Mouse (Mus musculus): ENCODE data around the gene Ndufs2. TPM values are rescaled to one million over a fixed set of nuclear protein-coding genes. Genes with fewer than 3 reads are reported as not detected.
"Not testable (repeated sequence)": the region's sequence is repeated elsewhere in the genome, so short reads cannot be mapped to it uniquely, and the experiment has no call there.

The Ndufs2 gene
- polyA plus RNA-seq, 1 experiment from 2014 or later, result 217 TPM

DNA sequence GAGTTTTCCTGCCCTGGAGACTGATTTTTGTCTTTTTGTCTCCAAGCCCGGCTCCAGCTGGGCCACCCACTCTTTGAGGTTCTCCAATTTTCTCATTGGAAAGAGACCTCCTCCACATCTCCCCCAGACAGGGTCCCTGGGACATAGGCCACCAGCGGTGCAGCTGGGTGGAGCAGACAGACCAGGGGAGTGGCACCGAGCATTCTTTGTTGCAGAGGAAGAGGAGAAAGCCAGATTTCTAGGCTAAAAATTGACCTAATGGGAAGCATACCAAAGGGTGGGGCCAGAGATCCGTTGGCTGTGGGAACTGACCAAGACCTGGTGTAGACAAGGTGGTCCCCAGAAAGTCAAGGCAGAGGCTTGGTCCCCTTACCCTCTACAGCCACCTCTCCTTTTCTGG, 3.3 kb downstream of the Ndufs2 start:
- Histone ChIP-seq H3K9ac (no peak overlapping the region), H3K27ac (peak overlapping the region; percentile 94), H3K4me3 (peak overlapping the region; percentile 63), H3K4me1 (peaks cover 68% of the 10 kb centered on the region), H3K27me3 (no peaks in the 10 kb centered on the region), H3K9me3 (no peaks in the 10 kb centered on the region), H3K4me2 (peak overlapping the region; percentile 58), H3K36me3 (peaks cover 17% of the 10 kb centered on the region)
- WGBS, result 29% methylated on average over 4 of the region's 4 CpGs
- ATAC-seq (ENCODE audit: insufficient number of reproducible peaks, low FRiP score, low TSS enrichment, low read depth), result no peak

DNA sequence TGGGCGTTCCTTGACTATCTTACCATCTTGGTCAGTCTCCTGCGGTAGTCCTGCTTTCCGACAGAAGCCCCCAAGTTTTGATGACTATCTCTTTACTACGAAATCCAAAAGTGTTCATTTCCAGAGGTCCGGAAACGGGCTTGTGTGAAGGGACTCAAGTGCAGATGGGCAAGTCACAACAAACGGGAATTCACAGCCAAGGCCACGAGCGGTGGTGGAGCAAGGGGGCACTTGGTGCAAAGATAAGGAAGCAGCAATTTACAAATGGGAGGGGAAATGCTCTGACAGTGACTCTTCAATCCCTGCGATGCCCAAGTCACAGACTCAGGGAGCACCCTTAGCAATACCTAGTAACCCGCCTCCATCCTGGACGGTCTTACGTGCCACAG, 3.7 kb downstream of the Ndufs2 start:
- H3K4me3 ChIP-seq, result peak overlapping the region; percentile 63
- 0 out of 2 replicates have a peak overlapping the region, but pooled peaks have one; percentile 14 for H3K9ac ChIP-seq
- ATAC-seq (ENCODE audit: insufficient number of reproducible peaks, low FRiP score, low TSS enrichment, low read depth), result no peak
- peaks cover 64% of the 10 kb centered on the region for H3K4me1 ChIP-seq
- H3K36me3 ChIP-seq, result peaks cover 22% of the 10 kb centered on the region
- peak overlapping the region; percentile 94 for H3K27ac ChIP-seq
- peak overlapping the region; percentile 58 for H3K4me2 ChIP-seq
- H3K27me3 ChIP-seq, result no peaks in the 10 kb centered on the region
- H3K9me3 ChIP-seq, result no peaks in the 10 kb centered on the region
- WGBS, result 10% methylated on average over 13 of the region's 13 CpGs

DNA sequence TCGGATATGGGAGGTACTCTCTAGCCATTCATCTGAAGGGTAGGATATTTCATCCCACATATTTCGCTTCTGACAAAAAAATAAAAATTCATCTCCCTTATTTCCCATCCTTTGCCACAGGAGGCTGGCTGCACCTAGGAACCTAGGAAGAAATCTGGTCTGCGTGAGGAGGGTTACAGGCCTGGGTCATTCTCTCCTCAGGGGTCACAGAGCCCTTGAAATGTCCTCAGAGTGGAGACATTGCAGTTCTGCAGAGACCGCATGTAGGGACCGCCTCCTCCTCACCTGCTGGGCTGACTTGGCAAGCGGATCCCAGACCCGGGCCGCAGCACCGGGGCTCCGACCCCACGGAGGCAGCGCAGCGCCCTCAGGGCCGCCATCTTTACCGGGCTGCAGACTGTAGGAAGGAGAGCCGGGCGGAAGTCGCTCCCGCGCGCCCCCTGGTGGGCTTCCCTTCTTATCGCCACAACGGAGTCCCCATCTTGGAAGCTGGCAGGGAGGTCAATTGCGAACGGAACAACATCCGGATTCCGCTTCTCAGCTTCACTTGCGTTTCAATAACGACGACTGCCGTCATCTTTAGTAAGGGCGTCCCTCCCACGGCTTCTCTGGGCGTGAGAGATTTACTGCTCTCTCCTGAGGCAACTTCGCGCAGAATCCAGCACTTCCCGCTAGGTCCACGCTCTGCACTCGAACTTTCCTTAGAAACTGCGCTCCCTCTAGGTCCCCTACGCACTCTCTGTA, 4.3 kb downstream of the Ndufs2 start:
- H3K4me1 ChIP-seq, result peaks cover 58% of the 10 kb centered on the region
- peak; percentile 90 for ATAC-seq (ENCODE audit: insufficient number of reproducible peaks, low FRiP score, low TSS enrichment, low read depth)

DNA sequence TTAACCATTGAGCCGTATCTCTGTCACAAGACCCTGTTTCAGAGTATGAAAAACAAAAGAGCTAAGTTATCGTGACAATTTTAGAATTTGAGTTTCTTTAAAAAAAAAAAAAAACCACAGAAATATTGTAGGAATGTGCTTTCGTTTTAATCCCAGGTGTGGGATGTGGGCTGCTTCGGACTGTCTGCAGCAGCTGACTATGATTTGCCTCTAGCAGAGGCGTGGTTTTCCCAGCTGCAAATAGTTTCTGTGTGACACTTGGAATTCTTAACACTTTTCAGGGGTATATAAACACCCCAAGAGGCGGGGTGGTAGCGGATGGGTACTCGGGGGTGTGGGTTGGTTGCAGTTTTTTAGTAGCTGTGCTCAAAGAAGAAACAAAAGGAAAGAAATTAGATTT, 5.8 kb downstream of the Ndufs2 start:
- Histone ChIP-seq H3K27me3 (no peaks in the 10 kb centered on the region), H3K36me3 (peaks cover 42% of the 10 kb centered on the region), H3K4me2 (0 out of 2 replicates have a peak overlapping the region, but pooled peaks have one; percentile 72), H3K27ac (no peak overlapping the region), H3K9me3 (no peaks in the 10 kb centered on the region), H3K4me1 (peaks cover 43% of the 10 kb centered on the region), H3K4me3 (no peak overlapping the region), H3K9ac (no peak overlapping the region)
- 67% methylated on average over 8 of the region's 8 CpGs for WGBS
- ATAC-seq (ENCODE audit: insufficient number of reproducible peaks, low FRiP score, low TSS enrichment, low read depth), result no peak

More for the DNA sequence above, 4.3 kb downstream of the Ndufs2 start:
- Histone ChIP-seq H3K9ac (peak overlapping the region; percentile 64), H3K27me3 (no peaks in the 10 kb centered on the region), H3K9me3 (no peaks in the 10 kb centered on the region), H3K4me3 (peak overlapping the region; percentile 63), H3K4me2 (peak overlapping the region; percentile 72), H3K36me3 (peaks cover 28% of the 10 kb centered on the region), H3K27ac (peak overlapping the region; percentile 94)
- under 1% methylated on average over 41 of the region's 41 CpGs for WGBS

DNA sequence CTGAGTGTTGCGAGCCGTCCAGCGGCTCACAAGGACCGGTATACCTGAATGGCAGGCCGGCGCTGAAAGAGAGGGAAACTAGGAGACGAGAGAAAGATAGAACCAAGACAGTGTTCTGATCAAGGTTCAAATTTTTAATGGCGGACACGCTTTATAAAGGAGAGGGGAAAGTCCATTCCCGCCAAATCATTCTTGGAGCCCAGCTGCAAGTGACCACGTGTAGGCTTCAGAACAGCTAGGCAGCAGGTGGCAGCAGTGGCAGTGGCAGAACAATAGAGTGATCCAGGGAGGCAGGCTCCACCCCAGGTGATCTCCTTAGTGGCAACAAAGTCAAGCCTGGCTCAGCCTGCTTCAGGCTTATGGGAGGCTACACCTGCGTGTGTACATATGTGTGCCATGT, 9.2 kb downstream of the Ndufs2 start:
- H3K4me3 ChIP-seq; H3K4me2 ChIP-seq; H3K27me3 ChIP-seq; H3K9me3 ChIP-seq; H3K27ac ChIP-seq; H3K9ac ChIP-seq; ATAC-seq (ENCODE audit: insufficient number of reproducible peaks, low FRiP score, low TSS enrichment, low read depth): not testable (repeated sequence)
- Histone ChIP-seq H3K36me3 (peaks cover 75% of the 10 kb centered on the region), H3K4me1 (peaks cover 13% of the 10 kb centered on the region)
- 84% methylated on average over 12 of the region's 12 CpGs for WGBS

DNA sequence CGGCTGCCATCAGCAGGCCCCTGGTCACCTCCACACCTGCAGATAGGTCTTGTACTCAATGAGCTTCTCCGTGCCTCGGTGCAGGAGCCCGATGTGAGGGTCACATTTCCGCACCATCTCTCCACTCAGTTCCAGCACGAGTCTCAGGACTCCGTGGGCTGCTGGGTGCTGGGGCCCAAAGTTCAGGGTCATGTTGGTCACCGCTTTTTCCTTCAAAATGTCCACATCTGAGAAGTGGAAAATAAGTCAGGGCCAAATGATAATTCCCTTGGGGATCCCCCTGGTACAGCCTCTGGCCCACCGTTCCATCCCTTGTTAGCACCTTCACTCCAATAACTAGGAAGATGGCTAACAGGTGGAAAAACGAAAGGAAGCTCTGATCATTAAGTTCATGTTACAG, 10.3 kb downstream of the Ndufs2 start:
- Histone ChIP-seq H3K9ac (no peak overlapping the region), H3K4me3 (no peak overlapping the region), H3K27me3 (no peaks in the 10 kb centered on the region), H3K9me3 (no peaks in the 10 kb centered on the region), H3K4me1 (peaks cover 8% of the 10 kb centered on the region), H3K36me3 (peaks cover 85% of the 10 kb centered on the region), H3K4me2 (no peak overlapping the region), H3K27ac (no peak overlapping the region)
- 89% methylated on average over 10 of the region's 10 CpGs for WGBS
- ATAC-seq (ENCODE audit: insufficient number of reproducible peaks, low FRiP score, low TSS enrichment, low read depth), result no peak

DNA sequence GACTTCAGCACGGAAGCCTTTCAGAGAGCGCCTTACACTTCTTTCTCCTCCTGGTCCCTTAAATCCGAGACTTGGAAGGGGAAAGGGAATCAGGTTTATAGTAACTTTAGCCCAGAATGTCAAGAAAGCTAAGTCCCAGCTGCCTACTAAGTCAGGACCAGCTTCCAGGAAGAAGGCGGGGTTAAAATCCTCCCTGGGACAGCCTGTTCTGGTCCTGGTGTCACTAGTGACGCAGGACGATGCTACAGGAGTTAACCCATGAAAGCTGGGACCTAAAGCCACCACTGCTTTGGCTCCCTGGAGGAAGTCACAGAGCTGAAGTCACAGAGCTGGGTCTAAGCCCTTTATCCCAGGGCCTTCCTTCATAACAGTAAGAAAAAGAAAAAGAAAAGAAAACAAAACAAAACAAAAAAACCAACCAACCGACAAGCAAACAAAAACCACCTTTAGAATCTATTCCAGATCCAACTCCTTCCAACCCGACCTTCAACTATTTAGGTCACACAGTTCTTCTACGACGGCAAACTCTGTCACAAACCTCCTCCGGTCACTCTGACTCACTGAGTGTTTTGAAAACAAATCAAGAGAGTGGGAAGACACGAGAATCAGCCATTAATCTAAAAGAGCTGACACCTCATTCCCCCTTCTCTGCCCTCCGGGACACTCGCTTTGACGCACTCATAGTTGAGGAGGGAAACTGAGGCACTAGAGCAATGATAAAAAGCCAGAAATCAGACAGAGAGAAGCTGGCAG, 11.0 kb downstream of the Ndufs2 start:
- H3K4me2 ChIP-seq, result no peak overlapping the region
- 0 out of 2 replicates have a peak, but pooled peaks cover 2% of the 10 kb centered on the region for H3K4me1 ChIP-seq
- H3K4me3 ChIP-seq, result no peak overlapping the region
- H3K27ac ChIP-seq, result no peak overlapping the region
- WGBS, result 76% methylated on average over 15 of the region's 15 CpGs
- no peak overlapping the region for H3K9ac ChIP-seq
- H3K9me3 ChIP-seq, result no peaks in the 10 kb centered on the region
- no peak for ATAC-seq (ENCODE audit: insufficient number of reproducible peaks, low FRiP score, low TSS enrichment, low read depth)
- no peaks in the 10 kb centered on the region for H3K27me3 ChIP-seq
- H3K36me3 ChIP-seq, result peaks cover 87% of the 10 kb centered on the region

DNA sequence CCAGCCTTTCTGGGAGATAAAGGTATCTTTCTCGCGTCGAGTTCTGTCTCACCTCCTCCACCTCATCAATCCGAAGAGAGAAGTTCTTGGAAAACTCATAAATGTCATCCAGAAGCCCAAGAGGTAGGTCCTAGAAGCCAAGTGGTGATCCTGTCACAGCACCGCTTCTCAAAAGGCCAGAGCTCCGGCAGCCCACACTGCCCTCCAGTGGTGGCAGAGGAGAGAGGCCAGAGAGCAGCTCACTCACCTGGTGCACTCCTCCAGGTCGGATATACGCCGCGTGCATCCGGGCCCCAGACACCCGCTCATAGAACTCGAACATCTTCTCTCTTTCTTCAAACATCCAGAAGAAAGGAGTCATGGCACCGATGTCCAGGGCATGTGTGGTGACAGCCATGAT, 12.7 kb downstream of the Ndufs2 start:
- Histone ChIP-seq H3K4me3 (no peak overlapping the region), H3K4me1 (no peaks in the 10 kb centered on the region), H3K36me3 (peaks cover 97% of the 10 kb centered on the region), H3K9me3 (no peaks in the 10 kb centered on the region), H3K27ac (no peak overlapping the region), H3K27me3 (no peaks in the 10 kb centered on the region), H3K4me2 (no peak overlapping the region), H3K9ac (no peak overlapping the region)
- 70% methylated on average over 14 of the region's 14 CpGs for WGBS
- no peak for ATAC-seq (ENCODE audit: insufficient number of reproducible peaks, low FRiP score, low TSS enrichment, low read depth)

DNA sequence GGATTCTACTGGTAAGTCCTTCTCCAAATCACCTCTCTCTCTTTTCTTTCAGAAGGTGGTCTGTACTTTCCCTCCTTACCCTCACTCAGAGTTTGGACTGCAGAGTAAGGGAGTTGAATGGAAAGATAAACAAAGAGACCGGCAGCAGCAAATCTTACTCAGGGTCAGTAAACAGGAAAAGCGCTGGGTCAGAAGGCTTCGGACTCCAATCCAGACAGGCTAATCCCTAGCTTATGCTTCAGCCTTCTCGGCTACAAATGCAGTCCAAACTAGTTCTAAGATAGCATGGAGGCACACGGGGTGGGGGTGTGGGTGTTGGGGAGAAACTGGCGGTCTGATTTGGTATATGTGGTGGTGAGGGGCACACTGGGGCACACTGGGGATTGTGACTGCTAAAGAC, 13.8 kb downstream of the Ndufs2 start:
- no peak overlapping the region for H3K4me3 ChIP-seq
- no peaks in the 10 kb centered on the region for H3K4me1 ChIP-seq
- peaks cover 90% of the 10 kb centered on the region for H3K36me3 ChIP-seq
- H3K9me3 ChIP-seq, result no peaks in the 10 kb centered on the region
- H3K4me2 ChIP-seq, result no peak overlapping the region
- no peak for ATAC-seq (ENCODE audit: insufficient number of reproducible peaks, low FRiP score, low TSS enrichment, low read depth)
- H3K27ac ChIP-seq, result no peak overlapping the region
- H3K27me3 ChIP-seq, result no peaks in the 10 kb centered on the region
- no peak overlapping the region for H3K9ac ChIP-seq
- 89% methylated on average over 6 of the region's 6 CpGs for WGBS

DNA sequence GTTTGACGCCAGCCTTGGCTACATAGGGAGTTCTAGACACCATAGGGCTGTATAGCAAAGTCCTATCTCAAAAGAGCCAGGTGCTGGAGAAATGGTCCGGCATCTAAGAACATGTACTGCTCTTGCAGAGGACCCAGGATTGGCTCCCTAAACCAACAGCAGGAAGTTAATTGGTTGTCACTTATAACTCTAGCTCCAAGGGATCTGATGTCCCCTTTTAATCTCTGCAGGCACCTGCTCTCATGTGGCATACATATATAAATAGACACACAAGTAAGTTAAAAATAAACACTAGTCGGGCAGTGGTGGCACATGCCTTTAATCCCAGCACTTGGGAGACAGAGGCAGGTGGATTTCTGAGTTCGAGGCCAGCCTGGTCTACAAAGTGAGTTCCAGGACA, 15.4 kb downstream of the Ndufs2 start:
- no peaks in the 10 kb centered on the region for H3K9me3 ChIP-seq
- no peak overlapping the region for H3K27ac ChIP-seq
- H3K27me3 ChIP-seq, result no peaks in the 10 kb centered on the region
- H3K4me3 ChIP-seq, result no peak overlapping the region
- 89% methylated on average over 4 of the region's 4 CpGs for WGBS
- H3K36me3 ChIP-seq, result peaks cover 75% of the 10 kb centered on the region
- ATAC-seq (ENCODE audit: insufficient number of reproducible peaks, low FRiP score, low TSS enrichment, low read depth), result no peak
- H3K4me1 ChIP-seq, result 0 out of 2 replicates have a peak, but pooled peaks cover 2% of the 10 kb centered on the region
- no peak overlapping the region for H3K4me2 ChIP-seq
- no peak overlapping the region for H3K9ac ChIP-seq

DNA sequence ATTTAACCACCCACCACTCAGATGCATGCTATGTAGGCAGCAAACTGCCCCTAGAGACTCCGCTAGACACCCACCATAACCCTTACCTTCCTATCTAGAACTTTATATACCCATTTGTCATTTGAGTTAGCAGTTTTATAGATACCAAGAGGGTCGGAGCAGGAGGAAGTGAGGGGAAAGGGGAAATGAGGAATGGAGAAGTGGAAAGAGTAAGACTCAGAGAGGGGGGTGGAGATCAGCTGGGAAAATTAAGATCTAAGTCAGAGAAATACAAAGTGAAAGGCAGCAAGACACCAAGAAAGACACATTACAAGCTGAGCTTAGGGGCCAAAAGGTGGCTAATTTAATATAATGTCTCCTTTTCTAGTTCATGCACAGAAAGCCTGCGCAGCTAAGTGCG, 16.6 kb downstream of the Ndufs2 start:
- Histone ChIP-seq H3K4me3 (no peak overlapping the region), H3K9me3 (no peaks in the 10 kb centered on the region), H3K4me2 (no peak overlapping the region), H3K36me3 (peaks cover 63% of the 10 kb centered on the region), H3K27ac (no peak overlapping the region), H3K4me1 (0 out of 2 replicates have a peak, but pooled peaks cover 3% of the 10 kb centered on the region), H3K27me3 (no peaks in the 10 kb centered on the region), H3K9ac (no peak overlapping the region)
- WGBS, result 77% methylated on average over 4 of the region's 4 CpGs
- no peak for ATAC-seq (ENCODE audit: insufficient number of reproducible peaks, low FRiP score, low TSS enrichment, low read depth)

DNA sequence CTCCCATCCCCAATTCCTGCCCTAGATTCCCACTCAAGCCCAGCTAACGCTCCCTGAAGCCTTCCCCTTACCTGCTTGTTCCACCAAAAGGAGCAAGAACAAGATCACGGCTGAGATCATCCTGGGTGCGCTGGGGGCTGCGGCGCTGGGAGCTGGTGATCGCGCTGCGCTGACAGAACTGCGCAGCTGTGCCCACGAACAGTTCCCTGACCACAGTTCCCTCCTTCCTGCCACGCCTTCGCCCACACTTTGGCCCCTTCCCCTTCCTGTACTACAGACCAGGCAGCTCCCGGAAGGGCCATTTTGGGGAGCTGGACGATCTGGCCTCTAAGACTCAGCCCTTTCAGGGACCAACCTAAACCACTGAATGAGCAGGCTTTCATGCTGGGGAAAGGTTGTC, 17.1 kb downstream of the Ndufs2 start, which contains the start of gene Fcer1g:
TSS of gene Fcer1g (minus strand) at position 240 of the 400 bp plus-strand sequence.
- Histone ChIP-seq H3K4me1 (0 out of 2 replicates have a peak, but pooled peaks cover 3% of the 10 kb centered on the region), H3K36me3 (peaks cover 60% of the 10 kb centered on the region), H3K4me3 (peak within 1 kb of the TSS; percentile 4; the same call in 1 of the 2 replicates), H3K27ac (no peak within 1 kb of the TSS; the same call in 1 of the 2 replicates), H3K4me2 (no peak within 1 kb of the TSS), H3K9ac (no peak within 1 kb of the TSS), H3K27me3 (no peaks in the 10 kb centered on the region), H3K9me3 (no peaks in the 10 kb centered on the region)
- WGBS, result 89% methylated on average over 14 of the region's 14 CpGs
- no peak for ATAC-seq (ENCODE audit: insufficient number of reproducible peaks, low FRiP score, low TSS enrichment, low read depth)

Measured in limb, embryonic 15.5 days (tissue).